Mouse (Mus musculus) kidney, postnatal 14 days (tissue): ENCODE results near the gene Pou2f1.

Experiments
- DNase-seq: peaks from one replicate; pipeline ENCODE4 v3.0.0; 2022; ENCODE audit warnings: mixed read lengths

Gene Pou2f1

GRCm38 (mm10) chr1:165943270-165943669 lies 59.2 kb downstream of the Pou2f1 start:
- DNase-seq = no peak

DNA sequence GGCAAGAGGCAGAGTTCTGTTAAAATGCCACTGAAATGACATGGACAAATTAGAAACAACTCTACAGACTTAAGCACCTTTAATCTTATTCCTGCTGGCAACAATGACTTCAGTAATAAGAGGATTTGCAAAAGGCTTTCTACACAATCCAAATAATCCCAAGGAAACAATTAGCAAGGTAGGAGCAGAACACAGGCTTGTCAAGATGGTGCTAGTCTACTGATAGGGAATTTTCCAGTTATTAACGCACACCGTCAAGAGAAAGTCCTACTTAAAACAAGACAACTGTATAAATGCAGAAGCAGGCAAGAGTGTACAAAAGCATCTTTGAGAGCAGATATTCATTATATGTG lies 67.0 kb downstream of the Pou2f1 start:
- DNase-seq = no peak

DNA sequence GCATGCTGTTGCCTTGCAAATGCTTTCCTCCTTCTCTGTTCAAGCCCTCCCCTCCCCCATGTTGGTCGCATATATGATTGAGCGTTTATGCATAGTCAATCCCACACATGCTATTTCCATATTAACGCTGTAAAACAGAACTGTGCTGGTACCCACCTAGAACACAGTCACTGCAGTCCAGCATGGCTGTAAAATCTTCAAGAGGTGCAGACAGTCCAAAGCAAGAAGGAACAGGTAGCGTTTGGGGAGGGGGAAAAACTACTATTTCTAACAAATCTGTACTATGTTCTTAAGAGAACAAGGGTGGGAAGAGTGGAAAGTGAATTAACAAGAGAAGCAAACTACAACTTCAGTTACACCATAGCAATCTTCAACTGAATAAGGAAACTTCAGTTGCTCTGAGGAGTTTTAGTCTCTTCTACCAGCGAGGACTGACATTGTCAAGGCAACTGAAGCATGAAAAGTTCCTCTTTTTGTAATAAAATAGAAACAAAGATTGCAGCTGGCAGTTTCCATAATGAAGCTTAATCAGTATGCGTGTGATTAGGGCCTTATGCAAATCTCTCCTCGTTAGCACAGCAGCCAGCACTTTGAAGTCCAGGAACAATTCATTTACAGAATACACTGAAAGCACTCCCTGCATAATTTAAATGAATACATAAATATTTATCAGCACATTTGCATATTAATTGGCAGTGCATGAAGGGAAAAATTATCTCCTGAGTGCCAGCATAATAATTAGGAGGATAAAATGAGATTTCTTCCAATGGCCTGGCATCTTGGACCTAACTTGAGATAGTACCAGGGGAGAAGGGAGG lies 67.6 kb downstream of the Pou2f1 start:
- no peak for DNase-seq

- DNase-seq = no peak
These were observed 68.4 kb downstream of the Pou2f1 start for GRCm38 (mm10) chr1:165933915-165934647.

DNA sequence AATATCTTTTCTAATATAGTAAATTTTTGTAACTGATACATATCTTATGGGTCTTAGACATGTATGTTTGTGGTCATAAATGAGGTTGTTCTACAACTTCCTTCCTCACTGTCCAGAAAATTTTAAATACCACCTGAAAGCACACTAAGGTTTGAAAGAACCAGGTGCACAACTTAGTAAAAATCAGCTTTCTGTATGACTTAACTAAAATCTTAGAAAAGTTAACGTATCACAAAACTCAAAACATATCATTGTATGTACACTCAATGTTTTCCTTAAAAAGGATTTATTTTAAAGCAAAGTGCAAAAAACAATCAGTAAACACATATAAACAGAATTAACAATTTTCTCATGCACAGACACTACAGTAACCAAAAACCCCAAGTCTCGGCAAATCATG lies 69.6 kb downstream of the Pou2f1 start:
- no peak for DNase-seq

GRCm38 (mm10) chr1:165930510-165930909 lies 72.0 kb downstream of the Pou2f1 start:
- no peak for DNase-seq

DNA sequence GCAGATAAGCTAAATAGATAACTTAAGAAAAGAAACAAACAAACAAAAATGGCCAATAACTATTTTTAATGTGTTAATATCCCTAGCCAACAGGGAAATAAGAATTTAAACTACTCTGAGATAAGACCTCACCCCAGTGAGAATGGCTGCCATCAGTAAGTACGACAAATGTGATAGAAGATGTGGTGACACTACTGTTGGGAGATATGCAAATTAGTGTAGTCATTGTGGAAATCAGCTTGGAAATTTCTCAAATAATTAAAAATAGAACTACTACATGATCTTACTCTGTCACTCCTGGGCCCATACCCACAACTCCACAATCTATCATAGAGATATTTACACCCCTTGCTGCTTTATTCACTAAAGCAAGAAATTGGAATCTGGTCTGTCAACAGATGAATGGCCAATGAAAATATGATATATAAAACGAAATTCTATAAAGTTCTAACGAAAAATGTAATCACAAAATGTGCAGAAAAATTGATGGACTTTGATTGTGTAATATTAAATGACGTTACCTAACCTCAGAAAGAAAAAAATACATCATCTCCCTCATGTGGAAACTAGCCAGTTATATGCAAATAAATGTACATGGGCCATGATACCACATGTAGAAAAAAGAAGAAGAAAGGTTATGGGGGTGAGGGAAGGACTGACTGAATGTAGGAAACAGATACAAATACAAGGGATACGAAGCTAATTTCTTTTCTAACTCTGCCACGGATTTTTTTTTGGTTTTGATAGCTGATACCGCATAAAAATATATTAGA lies 74.8 kb downstream of the Pou2f1 start:
- DNase-seq = no peak

DNA sequence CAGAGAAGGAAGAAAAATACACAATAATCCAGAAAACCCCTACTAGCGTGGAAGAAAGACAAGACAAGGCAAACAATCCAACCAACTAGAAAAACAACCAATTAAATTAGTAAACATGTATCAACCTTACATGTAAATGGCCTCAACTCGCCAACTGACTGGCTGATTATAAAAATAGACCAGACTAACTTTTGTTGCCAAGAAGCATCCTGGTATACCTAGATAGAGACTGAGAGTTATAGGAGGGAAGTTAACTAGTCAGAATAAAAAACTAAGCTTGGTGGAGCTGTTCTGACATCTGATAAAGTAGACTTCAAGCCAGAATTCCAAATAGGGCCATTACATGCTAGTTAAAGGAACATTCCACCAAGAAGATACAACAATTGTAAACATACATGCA lies 77.3 kb downstream of the Pou2f1 start:
- no peak for DNase-seq

GRCm38 (mm10) chr1:165922488-165922887 lies 80.0 kb downstream of the Pou2f1 start:
- no peak for DNase-seq

GRCm38 (mm10) chr1:165921026-165921425 lies 81.5 kb downstream of the Pou2f1 start:
- no peak for DNase-seq

DNA sequence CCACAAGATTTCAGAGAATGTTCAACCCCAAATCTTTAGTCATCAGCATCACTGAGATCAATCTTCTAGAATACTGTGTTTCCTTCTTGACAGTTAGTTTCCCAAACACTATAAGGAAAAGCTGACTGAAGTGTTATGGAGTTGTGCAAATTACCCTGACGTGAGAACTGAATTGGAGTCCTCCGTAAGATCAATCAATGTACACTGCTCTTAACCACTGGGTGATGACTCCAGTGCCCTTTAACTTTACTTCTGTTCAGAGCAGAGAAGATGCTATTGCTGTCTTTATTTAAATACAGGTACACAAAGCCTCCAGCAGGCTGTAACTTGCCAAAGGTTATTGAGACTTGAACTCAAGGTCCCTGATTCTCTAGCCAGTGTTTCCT lies 88.1 kb downstream of the Pou2f1 start:
- DNase-seq = no peak

- no peak for DNase-seq
These were observed 88.6 kb downstream of the Pou2f1 start for GRCm38 (mm10) chr1:165913720-165914415.

DNA sequence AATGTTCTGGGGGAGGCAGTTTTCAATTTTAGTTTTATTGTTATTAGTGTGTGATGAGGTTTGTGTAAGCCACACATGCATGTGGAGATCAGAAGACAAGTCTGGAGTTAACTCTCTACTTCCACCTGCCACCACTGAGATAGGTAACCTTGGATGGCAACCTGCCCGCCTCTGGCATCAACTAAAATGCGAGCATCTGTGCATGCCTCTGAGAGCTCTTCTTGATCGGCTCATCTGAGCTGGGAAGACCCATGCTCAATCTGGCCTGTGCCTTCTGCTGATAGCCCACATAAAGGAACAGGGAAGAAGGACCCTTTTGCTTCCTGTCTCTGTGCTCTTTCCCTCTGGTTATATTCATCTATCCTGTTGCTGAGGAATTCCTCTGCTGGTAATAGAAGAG lies 93.0 kb downstream of the Pou2f1 start:
- no peak for DNase-seq

DNA sequence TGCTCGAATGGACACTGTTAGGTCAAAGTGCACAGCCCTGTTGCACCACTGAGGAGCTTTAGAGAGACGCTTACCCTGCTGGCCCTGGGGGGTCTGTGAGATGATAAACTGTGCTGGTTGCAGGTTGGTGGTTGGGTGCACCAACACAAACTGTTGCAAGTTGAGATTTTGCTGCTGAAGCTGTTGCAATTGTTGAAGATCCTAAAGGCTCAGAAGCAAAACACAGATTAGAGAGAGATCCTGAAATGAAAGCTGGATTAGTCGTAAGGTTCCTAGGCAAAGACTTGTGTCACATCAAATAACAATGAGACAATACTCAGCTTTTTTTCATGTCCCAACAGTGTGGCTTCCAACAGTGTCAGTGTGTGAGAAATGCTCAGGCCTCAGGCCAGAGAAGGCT lies 93.7 kb downstream of the Pou2f1 start:
- DNase-seq = no peak

DNA sequence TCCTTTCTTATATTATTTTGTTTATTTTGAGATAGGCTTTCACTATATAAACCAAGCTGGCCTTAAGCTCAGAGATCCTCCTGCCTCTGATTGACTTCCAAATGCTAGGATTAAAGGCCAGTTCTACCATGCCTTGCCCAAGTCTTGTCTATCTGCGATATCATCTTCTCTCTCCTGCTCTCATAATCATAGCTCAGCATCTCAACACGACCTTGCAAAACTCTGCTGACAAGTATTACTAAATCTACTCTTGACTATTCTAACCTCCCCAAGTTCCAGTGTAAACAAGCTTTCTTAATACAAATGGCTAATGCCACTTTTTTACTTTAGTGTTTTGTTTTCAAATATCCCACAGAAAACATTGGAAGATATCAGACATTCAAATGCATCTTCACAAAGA lies 94.3 kb downstream of the Pou2f1 start:
- no peak for DNase-seq

GRCm38 (mm10) chr1:165903596-165903995 lies 98.9 kb downstream of the Pou2f1 start:
- no peak for DNase-seq

DNA sequence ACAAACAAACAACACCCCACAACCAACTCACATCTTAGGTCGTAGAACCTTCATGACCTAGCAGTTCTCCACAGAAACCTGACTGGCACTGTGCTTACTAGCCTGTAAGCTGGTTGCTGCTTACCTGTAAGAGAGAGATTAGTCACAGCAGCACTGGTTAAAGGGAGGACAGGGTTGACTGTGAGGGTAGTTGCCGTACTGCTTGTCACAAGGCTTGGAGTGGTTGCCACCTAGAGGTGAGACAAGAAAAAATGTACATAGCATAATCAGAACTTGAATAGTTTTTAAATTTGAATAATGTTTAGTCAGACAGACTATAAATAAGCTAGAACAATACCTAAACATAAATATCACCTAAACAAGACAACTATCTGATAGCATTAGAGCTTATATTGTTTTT lies 110.8 kb downstream of the Pou2f1 start:
- no peak for DNase-seq

DNA sequence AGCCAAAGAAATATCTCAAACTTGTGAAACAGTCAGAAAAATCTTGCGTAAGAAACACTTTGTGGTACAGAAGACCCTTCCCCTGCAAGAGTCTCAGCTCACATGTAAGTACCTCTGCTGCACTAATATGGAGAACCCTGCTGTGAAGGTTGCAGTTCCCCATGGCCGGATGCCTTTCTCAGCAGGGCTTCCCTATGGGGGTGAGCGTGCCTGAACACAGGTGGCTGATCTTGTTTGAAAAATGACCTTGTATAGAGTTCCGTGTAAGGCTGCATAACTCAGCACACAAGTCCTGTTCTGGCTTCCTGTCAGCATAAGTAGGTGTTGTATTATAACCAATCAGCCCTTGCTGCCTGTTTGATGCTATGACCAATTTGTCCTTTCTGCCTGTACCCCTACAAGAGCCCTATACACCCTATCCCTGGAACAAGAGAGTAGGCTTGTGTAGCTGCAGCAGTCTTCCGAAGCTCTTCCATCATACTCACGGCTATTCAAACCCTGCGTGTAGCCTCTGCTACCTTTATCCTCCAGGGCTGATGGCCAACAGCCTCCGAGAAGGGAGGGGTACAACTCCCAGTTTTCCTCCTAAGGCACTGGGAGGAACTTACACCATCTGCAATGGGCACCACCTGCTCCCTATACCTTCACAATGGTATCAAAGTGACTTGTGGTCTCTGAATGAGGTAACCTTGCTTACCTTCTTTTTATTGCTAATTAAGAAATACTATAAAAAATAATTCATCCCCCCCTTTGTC lies 120.2 kb downstream of the Pou2f1 start:
- no peak for DNase-seq

- no peak for DNase-seq
These were observed 123.7 kb downstream of the Pou2f1 start for GRCm38 (mm10) chr1:165878751-165879150.

DNA sequence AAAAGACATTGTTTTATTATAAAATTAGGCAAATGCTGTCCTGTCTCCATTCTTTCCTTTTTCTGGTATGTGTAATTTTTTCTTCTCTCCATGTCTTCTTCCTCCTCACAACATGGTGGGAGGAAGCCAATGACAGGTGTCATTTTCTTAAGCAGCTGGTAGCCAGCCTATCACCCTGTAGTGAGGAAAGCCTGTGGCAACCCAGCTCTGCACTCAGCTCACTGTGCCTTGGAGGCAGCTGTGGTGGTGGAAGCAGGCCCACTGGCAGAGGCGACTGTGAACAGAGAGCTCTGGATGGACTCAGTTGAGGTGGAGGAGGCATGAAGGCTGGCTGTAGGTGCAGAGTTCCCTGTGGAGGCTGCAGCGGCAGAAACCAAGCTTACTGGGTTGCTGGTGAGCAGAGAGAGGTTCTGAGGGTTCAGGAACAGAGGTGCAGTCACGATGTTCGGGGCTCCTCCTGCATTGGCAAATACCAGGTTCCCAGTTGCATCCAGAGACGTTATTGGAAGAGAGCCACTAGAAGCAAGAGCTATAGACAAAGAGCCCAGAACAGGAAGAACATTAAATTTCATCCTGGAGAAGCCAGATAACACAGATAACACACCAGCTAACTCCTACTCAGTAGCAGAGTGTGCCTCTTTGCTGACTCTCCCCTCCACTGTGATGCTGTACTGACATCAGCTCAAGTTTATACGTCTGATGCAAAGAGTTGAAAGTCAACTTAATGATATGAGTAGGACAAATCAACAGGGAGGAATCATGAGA lies 126.8 kb downstream of the Pou2f1 start:
- no peak for DNase-seq

GRCm38 (mm10) chr1:165874645-165875044 lies 127.8 kb downstream of the Pou2f1 start:
- no peak for DNase-seq

DNA sequence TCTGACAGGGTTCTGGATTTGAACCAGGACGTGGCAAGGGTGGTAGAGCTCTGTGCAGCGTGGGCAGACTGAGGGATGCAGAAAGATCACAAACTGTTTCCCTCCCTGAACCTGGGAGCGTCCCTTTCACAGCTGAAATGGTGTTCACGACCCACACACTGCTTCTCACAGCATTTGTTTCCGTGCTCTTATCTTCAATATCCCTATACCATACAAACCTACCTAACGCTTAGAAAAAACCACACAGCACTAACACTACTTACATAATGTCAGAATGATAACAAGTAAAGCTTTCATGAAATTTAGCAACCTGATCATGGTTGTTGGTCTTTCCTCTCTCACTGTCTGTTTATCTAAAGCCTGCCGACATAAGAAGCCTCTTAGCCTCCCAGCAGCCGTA lies 133.8 kb downstream of the Pou2f1 start:
- no peak for DNase-seq
